Mouse (Mus musculus) heart, adult 11 months (tissue): ENCODE data around the gene Pdcl2.

Experiments used
- DNase-seq: peaks from one replicate; pipeline ENCODE4 v3.0.0; 2022

The Pdcl2 gene

DNA sequence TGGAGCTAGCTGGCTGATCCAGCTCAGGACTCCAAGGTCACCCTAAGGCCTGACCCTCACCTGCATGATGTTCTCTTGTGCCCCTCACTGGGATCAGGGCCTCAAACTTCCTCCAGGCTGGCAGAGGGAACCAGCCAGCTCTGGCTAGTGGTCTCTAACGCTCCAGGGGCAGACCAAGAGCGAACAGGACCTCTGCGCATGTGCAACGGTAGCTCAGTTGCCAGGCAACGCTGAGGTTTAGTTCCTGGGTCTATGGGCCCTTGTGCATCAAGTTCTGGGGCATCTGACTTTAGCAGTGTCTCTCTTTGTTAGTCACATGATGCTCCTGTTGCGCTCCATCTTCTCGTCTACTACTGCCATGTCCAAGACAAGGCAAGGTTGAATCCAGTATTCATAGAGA lies at the start of gene Pdcl2:
Pdcl2 (minus strand) TSS at position 204 of the 400 bp plus-strand sequence.
- DNase-seq, result peak; percentile 72

DNA sequence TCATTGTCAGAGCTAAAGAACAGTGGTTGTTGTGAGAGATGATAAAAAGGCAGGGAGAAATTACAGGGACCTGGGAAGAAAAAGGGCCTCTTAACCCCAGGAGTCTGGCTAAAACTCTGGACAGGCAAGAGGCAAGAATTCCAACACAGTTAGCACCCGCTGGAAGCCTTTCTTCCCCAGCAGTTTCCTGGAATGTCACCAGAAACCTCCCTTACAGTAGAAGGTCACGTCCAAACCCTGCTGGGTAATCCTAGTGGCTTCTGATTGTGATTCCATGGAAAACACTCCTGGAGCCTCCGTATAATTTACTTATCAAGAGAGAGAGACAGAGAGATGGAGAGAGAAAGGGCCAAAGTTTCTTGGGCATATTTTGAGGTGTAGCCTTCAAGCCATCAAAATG lies 48.3 kb upstream of the Pdcl2 start:
- DNase-seq, result peak; percentile 21

DNA sequence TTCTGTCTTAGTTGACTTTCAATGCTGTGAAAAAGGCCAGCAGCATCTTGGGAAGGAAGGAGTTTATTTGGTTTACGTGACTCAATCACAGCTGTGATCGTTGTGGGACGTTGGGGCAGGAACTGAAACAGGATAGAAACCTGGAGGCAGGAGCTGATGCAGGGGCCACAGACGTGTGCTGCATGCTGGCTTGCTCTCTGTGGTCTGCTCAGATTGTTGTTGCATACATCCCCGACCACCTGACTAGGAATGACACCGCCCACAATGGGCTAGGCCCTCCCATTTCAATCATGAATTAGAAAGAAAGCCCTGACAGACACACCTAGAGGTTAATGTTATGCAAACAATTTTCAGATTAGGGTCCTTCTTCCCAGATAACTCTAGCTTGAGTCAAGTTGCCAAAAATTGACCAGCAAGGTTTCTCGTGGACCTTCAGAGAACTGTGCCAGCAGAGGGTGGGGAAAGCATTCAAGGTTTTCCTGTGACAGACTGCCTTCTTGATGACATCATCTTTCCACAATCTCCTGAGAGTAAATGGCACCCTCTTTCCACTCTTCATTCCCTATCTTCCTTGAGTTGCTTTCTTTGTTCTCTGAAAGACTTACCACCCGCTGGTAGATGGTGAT lies 38.4 kb upstream of the Pdcl2 start:
- DNase-seq, result peak; percentile 44

DNA sequence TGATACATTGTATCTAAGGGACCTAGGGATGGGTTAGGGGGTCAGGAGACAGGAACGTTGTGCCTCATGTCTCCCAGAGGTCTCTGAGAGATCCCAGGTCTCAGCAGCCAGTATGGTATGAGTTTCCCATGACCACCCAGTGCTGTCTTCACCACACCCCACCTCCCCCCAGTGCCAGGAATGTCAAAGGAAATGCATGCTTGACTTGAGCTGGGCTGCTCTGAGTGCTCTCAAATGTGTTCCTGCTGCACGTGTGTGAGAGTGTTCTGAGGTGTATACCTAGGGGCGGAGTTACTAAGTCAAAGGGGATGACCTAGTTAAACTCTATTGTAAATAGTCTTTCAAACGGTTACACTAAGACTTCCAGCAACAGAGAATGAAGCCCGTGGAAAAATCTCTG lies 34.5 kb upstream of the Pdcl2 start:
- DNase-seq, result peak; percentile 66

DNA sequence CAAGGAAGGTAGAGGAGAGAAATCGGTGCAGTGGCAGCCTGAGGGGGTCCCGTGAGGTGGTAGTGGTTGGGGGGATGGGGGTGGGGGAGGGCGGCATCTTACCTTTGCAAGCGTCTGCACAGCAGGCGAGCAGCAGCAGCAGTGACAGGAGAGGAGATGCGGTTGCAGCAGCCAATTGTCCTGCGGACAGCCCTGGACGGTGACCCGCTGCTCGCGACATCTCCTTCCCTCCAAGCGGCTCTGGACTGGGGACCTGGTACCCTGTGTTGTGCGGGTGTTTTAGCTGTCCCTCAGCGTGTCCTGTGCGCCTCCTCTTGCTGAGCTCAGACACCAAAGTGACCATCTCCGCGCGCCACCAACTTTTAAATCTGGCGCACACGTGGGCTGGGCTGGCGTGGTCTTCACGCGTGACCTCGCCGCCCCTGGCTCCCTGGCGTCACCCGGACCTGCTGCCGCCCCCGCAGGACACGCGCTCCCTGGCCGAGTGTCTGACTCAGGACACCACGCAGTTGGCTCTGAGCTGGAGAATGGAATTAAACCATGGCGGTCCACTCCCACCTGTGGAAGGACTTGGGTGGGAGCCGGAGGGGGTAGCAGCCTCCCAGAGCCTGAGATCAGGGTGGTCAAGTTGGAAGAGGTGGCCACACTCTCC lies 32.6 kb upstream of the Pdcl2 start, which contains the start of gene Nmu:
Nmu (minus strand) TSS at position 336 of the 652 bp plus-strand sequence.
- DNase-seq, result no peak

DNA sequence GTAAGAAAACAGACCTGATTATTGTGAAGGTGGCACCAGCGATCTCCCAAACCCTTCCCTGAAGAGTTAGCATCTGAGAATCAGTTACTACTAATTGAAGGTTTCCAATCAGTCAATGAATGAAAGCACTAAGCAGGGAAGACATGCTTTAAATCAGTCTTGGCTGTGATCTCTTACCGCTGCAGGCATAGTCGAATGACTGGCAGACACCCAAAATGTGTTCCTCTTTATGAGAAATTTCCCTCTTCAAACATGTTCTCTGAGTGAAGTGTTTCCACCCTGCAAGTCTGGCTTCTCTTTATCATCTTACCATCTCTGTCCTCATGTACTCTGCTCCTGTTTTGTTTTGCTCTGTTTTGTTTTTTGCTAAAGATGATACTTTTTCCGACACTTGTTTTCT lies 29.8 kb upstream of the Pdcl2 start:
- DNase-seq, result no peak

DNA sequence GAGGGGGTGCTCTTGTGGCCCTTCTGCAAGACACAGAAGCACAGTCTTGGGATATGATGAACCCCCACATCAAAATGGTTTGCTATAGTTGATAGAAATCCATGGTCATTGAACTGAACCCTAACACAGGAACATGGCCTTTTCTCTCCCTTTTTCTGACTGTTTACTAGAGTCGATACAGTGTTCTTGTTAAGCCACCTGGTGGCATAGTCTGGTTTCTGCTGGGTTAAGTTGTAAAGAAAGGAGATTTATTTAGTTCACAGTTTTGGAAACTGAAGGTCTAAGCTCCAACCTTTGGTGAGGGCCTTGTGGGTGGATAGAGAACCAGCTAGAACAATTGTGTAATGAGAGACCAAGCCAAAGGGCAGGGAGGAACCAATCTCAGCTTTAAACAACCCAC lies 29.1 kb upstream of the Pdcl2 start:
- DNase-seq, result no peak

DNA sequence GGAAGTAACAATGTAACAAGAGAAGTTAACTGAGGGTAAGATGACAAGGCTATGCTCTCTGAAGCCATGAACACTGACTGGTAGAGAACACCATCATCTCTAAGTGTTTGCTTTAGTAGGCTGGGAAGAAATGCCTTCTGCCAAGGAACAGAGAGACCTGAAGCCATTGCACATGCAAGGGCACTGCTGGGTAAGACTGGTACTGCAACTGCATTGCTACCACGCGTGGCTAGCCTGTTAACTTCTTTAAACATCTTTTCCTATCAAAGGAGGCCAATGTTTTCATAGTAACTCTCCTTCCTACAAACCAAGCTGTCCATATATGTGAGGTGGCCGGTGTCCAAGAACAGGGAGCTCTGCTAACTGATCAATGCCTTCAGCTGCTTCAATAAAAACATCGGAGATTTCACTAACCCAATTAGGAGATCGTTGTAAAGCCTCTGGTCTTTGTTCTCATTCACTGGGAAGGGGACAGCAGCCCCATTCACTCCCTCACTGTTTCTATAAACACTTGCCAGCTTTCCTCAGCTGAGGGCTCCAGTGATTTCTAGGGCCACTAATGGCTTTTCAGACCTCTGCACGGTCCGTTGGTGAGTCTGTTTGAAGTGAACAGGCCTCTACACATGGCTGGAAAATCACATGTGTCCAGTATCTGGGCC lies 21.1 kb upstream of the Pdcl2 start:
- DNase-seq, result no peak

DNA sequence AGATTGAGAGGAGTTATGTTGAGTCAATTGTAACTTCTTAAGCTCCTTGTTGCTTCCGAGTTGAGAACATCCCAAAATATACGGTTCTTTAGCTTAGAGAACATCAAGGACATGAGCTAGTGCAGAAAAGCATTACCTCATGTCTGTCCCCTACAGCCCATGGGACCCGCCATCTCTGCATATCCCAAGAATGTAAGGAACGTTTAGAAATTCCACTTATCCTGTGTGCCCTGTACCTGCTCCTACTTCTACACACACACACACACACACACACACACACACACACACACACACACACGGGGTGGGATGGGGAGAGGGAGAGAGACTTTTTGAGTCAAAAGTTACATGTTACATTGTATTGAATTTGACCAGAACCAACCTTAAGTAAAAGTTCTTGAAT lies 20.6 kb upstream of the Pdcl2 start:
- no peak for DNase-seq

DNA sequence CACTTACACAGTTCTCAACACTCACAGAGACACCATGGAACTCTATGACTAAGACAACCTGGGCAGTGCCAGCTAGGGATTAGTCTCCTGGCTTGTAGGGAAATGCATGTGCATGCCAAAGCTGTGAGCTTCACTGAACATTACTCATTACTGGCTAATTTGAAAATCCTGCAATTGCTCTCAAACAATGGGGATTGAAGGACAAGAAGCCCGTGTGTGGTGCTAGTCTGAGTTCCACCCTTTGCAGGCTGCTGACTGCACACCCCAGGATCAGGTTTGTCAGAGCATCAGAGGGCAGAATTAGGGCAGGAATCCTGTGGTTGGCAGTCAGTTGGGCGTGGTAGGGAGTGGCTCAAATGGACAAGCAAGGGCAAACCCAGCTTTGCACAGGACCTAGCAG lies 15.2 kb upstream of the Pdcl2 start:
- peak; percentile 71 for DNase-seq

DNA sequence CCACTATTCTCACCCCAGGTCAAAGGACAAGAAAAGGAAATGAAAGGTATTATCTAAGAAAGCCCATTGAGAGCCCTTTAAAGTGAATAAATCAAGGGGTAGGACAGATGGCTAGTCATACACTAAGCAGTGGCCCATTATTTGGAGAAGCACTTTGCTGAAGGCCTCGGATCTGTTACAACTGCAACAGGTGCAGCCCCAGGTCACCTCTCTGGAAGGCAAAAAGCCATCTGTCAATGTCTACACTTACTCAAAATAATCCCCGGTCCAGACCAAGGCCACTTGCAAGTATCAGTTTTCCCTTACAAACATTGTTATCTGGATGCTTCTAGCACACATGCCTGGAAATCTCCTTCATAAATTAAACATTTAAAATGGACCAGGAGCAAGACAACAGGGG lies 10.0 kb upstream of the Pdcl2 start:
- DNase-seq, result peak; percentile 56

DNA sequence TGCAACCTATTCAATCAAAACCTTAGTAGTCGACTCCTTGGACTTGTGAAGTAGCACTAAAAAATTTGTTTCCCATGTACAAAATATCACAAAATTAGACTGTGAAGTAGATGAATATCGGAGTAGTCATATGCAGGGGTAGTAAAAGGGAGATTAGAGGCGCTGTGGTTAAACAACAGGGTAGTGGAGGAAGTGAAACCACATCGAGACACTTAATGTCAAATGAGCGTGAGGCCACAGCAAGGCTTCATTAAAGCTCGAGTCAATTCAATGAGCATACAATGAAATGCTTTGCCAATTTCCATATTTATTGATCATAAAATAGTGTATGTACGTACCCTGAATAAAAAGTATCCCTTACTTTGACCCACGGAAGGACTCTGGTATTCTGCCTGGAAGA lies 6.1 kb upstream of the Pdcl2 start:
- DNase-seq, result peak; percentile 36

DNA sequence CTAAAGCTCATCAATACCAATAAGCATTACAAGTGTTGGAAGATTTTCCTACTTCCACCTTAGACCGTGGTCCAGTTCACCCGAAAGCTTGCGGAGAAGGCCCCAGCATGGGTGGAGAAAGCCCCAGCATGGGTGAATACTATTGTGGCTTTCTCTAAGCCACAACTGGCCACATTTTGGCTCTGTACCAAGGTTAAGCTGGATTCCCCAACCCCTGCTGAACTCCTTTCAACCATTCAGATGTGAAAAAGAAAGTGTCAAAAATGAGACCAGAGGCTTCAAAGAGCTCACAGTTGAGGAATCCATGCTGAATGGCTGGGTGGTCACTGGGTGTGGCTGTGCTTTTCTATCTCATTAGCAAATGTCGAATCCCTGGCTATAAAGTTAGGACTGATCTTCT lies 2.9 kb upstream of the Pdcl2 start:
- DNase-seq, result peak; percentile 54

DNA sequence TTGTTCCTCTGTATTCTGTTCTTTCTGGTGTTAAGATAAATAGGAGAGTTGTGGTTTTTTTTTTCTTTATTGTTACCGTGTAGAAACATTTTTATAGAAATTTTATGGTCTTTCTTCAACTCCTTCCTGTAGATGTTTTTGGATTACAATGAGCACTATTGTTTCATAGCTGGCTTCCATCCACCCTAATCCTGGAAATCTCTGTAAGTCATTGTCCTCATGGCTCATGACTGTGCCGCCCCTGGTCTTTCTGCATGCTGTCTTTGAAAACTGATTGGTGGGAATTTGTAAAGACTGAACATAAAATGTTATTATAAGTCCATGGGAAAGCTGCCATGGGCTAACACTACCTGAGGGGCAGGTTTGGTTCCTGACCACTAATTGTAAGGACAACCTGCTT lies 3.7 kb downstream of the Pdcl2 start:
- DNase-seq, result no peak

DNA sequence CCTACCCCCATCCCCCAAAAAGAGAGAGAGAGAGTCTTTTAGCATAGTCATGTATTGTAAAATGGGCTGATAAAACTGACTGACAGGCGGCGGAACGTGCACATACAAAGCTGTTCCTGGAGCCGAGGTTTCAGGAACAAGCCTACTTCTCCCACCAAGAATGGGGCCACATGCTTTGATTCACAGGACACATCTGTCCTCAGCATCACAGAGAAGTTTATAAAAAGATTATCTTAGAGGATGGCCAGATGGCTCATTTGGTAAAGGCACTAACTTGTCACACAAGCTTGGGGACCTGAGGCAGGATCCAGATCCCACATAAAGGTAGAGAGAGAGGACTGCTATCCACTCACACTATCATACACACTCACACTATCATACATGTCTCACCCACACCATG lies 5.8 kb downstream of the Pdcl2 start:
- DNase-seq, result no peak

DNA sequence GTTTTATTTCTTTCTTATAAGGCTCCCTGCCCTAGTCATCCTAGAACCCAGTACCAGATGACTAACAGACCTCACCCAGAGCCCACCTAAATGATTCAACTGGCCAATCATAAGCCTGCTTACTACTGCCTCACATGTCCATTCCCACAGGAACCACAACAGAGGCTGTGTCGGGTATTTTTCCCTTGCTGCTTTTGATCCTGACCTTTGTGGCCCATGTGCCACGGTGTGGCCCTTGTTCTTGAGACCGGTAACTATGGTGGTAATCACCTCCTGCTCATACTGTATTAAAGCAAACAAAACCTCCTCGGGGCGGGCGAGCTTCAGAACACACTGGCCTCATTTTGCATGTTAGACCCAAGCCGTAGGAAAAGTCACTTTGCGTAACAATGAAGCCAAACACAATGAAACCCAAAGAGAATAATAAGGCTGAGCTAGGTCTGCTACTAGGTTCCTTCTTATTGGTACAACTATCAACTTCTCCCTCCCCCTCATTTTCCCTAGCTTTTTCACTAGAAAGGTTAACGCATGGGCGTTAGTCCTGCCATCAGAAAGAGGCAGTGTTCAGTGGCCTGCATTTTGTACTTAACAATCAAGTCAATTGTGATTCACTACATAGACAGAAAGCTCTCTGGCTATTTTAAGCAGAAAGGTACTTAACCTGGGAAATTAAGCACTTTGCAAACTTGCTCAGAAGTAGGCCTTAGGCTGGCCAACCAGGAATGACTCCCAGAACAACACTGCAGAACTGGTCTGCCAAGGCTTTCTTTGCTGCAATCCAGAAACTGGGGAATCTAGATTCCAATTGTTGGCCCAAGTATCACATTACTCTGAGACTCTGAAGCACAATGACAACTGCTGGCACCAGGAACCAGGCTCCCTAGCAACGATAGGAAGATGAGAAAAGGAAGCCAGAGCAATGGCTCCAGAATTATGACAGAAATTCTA lies 9.4 kb downstream of the Pdcl2 start:
- peak; percentile 79 for DNase-seq

DNA sequence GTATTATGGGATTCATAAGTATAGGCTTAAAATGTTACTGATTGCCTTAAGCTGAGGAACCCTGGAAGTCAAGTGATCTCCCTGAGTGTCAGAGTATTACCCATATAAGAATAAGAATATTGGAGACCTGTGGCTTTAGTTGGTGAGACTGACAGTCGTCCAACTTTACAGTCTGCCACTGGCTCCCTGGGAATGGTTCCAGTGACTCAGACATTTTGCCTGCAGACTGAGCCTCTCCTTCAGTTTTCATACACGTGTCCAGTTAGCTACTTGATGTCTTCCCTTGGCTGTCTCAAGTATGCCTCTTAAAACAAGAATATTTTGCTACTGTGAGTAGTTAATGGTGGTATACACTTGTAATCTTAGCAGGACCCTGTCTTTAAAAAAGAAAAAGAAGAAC lies 22.8 kb downstream of the Pdcl2 start:
- no peak for DNase-seq

DNA sequence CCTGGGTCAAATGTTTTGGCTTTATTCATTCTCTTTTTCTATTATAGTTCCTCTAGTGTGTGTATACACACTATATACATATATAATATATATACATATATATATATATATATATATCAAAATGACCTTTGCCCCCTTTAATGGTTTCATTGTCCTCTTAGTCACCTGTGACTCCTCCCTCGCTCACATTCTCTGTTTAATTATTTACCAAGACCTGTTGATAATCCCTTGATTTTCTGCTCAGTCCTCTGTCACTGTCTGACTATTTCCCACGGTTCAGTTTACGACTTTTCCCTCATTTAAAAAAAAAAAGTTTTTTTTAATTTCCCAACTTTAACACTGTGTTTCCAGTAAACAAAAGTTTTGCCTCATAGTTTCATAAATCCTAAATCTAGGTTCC lies 24.7 kb downstream of the Pdcl2 start:
- DNase-seq, result no peak

DNA sequence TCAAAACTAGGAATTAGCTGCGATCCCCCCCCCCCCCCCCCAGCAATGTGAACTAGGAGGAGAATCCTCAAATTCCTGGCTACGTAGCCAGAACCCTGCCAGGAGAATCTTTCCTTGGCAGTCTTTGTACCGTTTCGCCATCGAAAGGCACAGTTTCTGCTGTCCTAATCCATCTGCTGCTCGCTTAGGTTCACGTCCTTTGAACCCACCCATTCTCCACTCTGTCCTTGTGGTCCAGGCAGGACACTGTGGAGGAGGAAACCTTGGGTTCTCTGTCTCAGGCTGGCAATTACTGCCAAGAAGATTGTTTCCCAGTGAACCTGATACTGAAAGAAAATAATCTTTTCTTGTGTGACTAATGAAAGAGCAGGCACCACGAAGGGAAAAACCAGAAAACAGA lies 25.3 kb downstream of the Pdcl2 start:
- DNase-seq, result no peak

DNA sequence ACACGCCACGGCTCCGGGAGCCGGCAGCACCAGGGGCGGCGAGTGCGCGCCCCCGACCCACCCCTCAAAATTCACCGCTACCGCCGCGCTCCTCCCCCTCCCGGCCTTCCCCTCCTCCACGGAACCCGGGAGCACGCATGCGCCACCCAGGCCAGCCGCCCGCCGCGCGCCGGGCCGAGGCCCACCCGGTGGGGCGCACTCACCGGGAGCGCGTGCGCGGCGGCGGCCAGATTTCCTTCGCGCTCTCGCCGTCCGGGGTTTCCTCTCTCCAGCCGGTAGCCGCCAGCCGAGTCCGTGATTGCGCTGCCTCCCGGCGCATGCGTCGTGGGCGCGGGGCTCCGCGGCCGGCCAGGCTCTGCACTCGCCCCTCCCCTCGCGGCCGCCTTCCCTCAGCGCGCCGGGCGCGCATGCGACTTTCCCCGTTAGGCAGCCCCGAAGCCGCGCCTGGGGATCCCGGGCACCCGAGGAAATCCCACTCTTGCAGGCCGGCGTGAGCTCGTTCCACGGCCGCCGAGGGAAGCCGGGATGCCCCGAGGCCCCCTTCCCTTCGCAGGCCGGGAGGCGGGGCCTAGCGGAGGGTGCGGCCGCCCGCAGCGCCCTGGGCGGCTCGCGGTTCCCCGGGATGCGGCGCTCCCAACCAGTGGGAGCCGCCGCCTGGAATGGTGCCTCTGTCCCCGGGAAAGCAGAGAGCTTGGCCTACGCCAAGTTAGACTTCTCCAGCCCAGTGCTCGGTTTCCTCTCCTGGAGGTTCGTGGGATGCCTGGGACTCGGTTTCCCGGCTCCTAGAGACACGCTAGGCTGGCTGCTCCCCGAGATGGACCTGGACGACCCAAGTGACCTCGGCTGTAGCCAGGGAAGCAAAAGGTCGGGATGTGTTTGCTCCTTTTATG lies 26.3 kb downstream of the Pdcl2 start, which contains the start of gene Clock:
Clock (minus strand) TSS at position 341 of the 890 bp plus-strand sequence.
- DNase-seq, result peak; percentile 99

DNA sequence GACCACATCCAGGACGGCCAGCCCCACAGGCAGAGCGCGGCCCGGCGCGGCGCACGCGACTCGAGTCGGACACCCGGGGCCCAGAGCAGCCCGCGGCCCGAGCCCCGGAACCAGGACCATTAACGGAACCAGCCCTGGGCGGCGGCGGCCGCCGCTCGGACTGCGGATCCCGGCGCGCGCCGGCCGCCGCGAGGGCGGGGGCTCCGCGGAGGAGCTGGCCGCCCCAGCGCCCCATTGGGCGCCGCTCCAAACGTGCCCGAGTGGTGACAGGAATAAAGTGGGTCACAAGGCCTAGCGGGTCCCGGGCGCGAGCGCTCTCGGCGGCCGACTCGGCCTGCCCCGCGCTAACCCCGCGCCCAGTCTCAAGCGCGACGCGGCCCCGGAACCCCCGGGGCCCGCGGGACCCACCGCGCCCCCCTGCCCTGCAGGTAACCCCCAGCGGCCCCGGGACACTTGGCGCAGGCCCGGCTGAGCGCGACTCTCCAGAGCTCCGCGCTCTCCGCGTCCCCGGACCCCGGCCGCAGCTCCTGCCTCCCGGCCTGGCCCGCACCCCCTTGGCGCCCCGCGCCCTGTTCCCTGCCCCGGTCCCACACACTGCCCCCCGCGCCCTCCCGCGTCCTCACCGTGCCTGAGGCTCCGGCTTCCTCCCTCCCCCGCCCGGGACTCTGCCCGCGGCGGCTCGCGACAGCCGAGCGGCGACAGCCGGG lies 27.1 kb downstream of the Pdcl2 start:
- DNase-seq, result peak; percentile 98
